Mouse (Mus musculus) macrophage (primary cell): ENCODE results near the gene Yipf3. TPM values are rescaled to one million over a fixed set of nuclear protein-coding genes. Genes with fewer than 3 reads are reported as not detected.

ENCODE experiments used
- H3K27ac ChIP-seq: fragments of 350-480 bp; formaldehyde crosslinking; 2 replicates; pipeline ENCODE4 v1.9.0; 2021
- H3K36me3 ChIP-seq: fragments of 350-480 bp; formaldehyde crosslinking; 2 replicates; pipeline ENCODE4 v1.9.0; 2021; ENCODE audit errors: inconsistent target
- H3K4me3 ChIP-seq: fragments of 350-480 bp; formaldehyde crosslinking; 2 replicates; pipeline ENCODE4 v1.9.0; 2021; ENCODE audit errors: inconsistent target
- H3K79me2 ChIP-seq: fragments of 350-480 bp; formaldehyde crosslinking; 2 replicates; pipeline ENCODE4 v1.9.0; 2021; ENCODE audit errors: inconsistent target
- WGBS: methylation state at CpG from one replicate; pipeline ENCODE4 v1.1.7; 2026; ENCODE audit warnings: inconsistent platforms; ENCODE audit not compliant: missing documents; 5-methylcytosine and 5-hydroxymethylcytosine counted together
- polyA plus RNA-seq: library from polyadenylated mRNA; stranded (reverse); fragments of 250-400 nt; gene quantifications from 3 replicates; pipeline ENCODE4 v1.2.4, GENCODE M21; 2018; ENCODE audit warnings: inconsistent platforms

Gene Yipf3
- polyA plus RNA-seq, 1 experiment from 2014 or later: 26.4 TPM

DNA sequence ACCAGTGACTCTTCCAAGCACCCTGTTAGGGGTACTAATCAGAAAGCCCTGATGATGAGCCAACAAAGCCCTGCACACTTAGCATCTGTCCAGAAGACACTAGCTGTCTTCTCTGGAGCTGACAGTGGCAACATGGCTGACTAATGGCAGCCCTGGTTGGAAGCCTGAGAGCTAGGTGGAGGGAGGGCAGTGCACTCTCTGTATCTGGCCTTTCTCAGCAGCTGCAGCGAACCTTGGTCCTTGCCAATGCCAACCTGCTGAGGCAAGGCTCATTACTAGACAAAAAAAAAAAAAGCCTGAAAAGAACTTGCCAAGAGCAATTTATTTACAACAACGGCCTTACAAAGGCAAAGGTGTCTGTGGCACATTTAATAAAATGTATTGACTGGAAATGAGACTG lies 4.3 kb upstream of the Yipf3 start:
- Histone ChIP-seq H3K27ac (no peak overlapping the region), H3K36me3 (peaks cover 66% of the 10 kb centered on the region), H3K4me3 (no peak overlapping the region), H3K79me2 (peaks cover 20% of the 10 kb centered on the region)
- 95% methylated on average over 2 of the region's 2 CpGs for WGBS

DNA sequence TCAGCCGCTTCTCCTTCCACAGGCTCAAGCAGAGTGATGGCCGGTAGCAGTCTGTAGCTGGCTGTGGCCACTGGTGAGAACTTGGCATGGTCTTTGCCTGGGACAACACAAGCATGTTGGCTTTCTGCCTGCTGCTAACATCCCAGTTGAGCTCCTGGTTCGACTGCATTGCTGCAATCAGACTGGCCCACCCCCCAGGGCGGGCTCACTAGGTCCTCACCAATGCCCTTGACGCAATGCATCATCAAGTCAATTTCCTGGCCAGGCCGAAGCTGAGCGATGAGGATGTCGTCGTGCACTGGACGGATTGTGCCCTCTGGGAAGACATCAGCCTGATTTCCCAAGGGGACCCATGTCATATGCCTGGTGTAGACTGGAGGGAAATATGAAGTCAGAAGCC lies 3.3 kb upstream of the Yipf3 start:
- no peak overlapping the region for H3K27ac ChIP-seq
- no peak overlapping the region for H3K4me3 ChIP-seq
- WGBS: 82% methylated on average over 8 of the region's 10 CpGs
- peaks cover 58% of the 10 kb centered on the region for H3K36me3 ChIP-seq
- peaks cover 30% of the 10 kb centered on the region for H3K79me2 ChIP-seq

DNA sequence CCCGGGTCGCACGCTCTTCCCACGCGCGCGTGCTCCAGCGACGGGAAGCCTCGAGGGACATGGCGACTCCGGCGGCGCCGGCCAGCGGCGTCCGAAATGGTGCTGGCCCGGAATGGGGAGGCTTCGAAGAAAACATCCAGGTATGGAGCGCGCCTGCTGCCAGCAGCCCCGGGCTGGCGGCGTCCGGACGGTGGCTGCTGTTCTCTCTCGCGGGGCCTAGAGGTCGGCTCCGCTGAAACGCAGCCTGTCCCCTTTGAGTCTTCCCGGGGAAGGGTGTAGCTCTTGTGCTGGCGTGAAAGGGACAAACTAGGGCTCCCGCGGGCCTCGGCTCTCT lies 276 bp downstream of the Yipf3 start:
- H3K36me3 ChIP-seq: peaks cover 56% of the 10 kb centered on the region

DNA sequence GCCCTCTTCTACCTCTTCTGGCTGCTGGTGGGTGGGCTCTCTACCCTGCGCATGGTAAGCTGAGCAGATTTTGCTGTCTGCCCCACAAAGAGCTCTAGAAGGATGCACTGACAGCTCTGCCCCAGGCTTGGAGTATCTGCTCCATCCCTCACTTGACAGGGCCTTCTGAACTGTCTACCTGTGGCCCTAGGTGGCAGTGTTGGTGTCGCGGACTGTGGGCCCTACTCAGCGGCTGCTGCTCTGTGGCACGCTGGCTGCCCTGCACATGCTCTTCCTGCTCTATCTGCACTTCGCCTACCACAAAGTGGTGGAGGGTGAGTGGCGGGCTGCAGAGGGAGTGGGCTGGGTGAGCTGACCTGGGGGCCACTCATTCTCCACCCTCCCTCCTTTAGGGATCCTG lies 3.3 kb downstream of the Yipf3 start:
- Histone ChIP-seq H3K27ac (no peak overlapping the region), H3K36me3 (peaks cover 26% of the 10 kb centered on the region; the same call in 1 of the 2 replicates), H3K79me2 (peaks cover 39% of the 10 kb centered on the region), H3K4me3 (no peak overlapping the region)
- WGBS: 96% methylated on average over 3 of the region's 7 CpGs

More for the DNA sequence above, 276 bp downstream of the Yipf3 start:
- Histone ChIP-seq H3K4me3 (peak overlapping the region; percentile 96), H3K79me2 (peaks cover 39% of the 10 kb centered on the region), H3K27ac (peak overlapping the region; percentile 46)
- WGBS: 2% methylated on average over 36 of the region's 37 CpGs

DNA sequence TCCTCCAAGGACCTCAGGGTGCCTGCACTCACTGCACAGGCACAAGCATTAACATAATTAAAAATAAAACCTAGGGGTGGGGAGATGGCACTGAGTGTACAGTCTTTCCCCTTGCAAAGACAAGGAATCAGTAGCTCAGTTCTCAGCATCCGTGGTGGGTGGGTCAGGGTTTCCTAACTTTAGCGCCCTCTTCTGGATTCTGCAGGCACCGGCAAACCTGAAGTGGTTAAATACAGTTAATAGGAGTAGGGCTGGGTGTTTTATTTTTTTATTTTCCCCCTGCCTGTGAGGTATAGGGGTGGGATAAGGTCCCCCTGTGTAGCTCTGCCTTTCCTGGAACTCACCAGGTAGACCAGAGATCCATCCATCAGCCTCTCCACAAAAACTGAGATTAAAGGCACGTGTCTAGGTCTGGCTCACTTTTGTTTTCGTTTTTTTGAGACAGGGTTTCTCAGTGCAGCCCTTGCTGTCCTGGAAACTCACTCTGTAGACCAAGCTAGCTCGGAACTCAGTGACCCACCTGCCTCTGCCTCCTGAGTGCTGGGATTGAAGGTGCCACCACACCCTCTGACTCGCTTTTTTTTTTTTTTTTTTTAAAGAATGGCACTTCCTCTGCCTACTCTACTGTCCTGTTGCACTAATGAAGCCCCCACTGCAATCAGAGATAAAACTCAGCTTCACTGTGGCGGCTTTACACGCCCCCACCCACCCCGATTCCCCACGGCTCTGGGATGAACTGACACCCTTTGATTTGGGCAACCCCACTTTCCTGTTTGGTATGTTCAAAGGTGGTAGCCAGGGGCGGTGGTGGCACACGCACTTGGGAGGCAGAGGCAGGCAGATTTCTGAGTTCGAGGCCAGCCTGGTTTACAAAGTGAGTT lies 4.9 kb downstream of the Yipf3 start:
- Histone ChIP-seq H3K27ac (no peak overlapping the region), H3K79me2 (peaks cover 25% of the 10 kb centered on the region), H3K4me3 (no peak overlapping the region), H3K36me3 (peaks cover 26% of the 10 kb centered on the region; the same call in 1 of the 2 replicates)
- 59% methylated on average over 14 of the region's 14 CpGs for WGBS

DNA sequence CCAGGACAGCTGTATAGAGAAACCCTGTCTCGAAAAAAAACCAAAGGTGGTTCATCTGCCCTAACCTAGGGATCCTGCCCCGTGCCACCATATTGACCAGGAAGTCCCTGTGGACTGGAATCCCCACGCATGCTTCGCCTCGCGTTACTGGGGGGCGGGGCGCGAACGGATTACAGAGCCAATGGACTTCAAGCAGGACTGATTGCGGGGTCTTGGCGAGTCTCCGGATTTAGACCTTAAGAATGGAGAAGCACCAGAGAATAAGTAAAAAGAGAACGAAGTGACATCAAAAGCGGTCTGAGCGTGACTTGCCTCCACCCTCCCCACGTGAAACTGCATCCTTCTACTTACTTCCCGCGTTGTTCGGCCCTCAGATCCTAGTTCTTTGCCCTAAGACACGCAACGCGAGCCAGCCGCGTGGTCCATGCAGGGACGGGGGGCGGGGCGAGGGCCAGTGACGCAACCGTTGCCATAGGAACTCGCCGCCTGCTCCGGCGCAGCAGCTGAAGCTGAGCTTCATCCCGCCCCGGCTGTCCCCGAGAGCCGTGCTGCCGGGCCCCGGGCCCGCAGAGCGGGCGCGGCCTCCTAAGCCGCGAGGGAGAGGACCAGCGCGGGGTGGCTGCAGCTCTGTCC lies 5.7 kb downstream of the Yipf3 start, which contains the start of gene Lrrc73:
Gene Lrrc73 (plus strand): TSS at position 80 of the 633 bp plus-strand sequence.
- Histone ChIP-seq H3K36me3 (peaks cover 31% of the 10 kb centered on the region; the same call in 1 of the 2 replicates), H3K4me3 (peak within 1 kb of the TSS; percentile 7; the same call in 1 of the 2 replicates), H3K79me2 (peaks cover 19% of the 10 kb centered on the region), H3K27ac (no peak within 1 kb of the TSS)
- 2% methylated on average over 42 of the region's 48 CpGs for WGBS

DNA sequence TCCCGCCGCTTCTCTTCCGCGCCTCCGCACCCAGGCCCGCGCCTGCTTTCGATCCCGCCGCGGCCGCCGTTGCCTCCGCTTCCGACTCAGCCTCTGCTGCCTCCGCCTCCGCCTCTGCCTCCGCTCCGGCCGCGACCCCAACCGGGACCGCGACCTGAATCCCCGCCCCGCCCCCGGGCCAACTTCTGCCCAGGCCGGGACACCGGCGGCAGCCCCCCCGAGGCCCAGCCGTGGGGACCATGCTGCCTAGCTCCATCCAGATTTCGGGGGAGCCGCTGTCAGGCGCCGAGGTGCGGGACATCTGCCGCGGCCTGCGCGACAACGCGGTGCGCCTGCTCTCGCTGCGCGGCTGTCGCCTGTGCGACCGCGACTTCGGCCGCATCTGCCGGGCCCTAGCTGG lies 6.2 kb downstream of the Yipf3 start:
- Histone ChIP-seq H3K27ac (no peak overlapping the region), H3K79me2 (peaks cover 14% of the 10 kb centered on the region), H3K36me3 (peaks cover 34% of the 10 kb centered on the region; the same call in 1 of the 2 replicates), H3K4me3 (no peak overlapping the region)
- 1% methylated on average over 29 of the region's 54 CpGs for WGBS

DNA sequence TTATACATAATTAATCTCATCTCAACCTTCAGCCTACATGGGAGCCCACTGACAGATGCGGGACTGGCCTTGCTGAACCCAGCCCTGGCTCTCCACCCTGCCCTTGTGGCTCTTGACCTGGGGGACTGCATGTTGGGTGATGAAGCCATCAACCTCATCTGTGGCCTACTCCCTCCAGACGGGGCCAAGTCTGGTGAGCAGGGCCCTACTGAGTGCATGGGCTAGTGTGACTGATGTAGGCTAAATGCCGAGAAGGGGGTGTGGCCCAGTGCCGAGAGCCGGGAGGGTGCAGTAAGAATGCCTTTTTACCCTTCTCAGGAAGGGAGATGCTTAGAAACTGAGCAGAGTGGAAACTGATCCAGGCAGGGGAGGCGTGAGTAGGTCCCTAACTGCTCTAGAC lies 7.3 kb downstream of the Yipf3 start:
- H3K4me3 ChIP-seq: no peak overlapping the region
- H3K27ac ChIP-seq: no peak overlapping the region
- WGBS: 54% methylated on average over 6 of the region's 6 CpGs
- peaks cover 4% of the 10 kb centered on the region; the same call in 1 of the 2 replicates for H3K79me2 ChIP-seq
- peaks cover 38% of the 10 kb centered on the region; the same call in 1 of the 2 replicates for H3K36me3 ChIP-seq

DNA sequence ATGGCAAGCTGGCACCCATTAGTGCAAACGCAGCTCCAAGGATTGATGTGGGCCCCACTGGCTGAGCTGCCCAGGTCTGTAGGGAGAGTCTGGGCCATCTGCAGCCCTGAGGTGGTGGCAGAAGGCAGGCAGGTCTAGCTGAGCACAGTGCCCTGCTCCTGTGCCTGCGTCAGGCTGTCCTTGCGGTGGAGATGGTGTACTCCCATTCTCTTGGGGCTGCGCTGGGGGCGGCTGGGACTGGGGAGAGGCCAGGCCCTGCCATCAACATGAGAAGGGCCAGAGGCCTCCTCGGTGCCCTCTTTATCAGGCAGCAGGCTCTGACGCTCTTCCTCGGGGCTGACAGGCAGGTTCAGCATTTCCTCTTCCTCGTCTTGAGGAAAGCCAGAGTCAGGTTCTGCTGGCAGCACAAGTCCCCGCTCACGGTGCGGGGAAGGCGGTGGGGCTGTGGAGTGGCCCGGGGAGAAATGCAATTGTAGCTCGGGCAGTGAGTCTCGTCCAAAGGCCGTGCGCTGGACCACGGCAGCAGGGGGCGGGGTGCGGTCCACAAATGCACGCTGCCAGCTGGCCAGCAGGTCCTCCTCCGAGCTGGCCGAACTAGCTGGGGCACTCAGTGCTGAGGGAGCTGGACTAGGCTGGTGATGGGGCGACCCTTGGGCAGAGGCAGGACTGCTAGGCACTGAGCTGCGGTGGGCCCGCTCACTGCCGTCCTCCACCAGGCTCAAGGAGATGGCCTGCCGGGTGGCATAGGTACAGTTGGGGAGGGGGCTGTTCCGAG lies 10.6 kb downstream of the Yipf3 start:
- no peak overlapping the region for H3K4me3 ChIP-seq
- peaks cover 51% of the 10 kb centered on the region for H3K36me3 ChIP-seq
- no peaks in the 10 kb centered on the region for H3K79me2 ChIP-seq
- no peak overlapping the region for H3K27ac ChIP-seq
- WGBS: 90% methylated on average over 29 of the region's 30 CpGs

DNA sequence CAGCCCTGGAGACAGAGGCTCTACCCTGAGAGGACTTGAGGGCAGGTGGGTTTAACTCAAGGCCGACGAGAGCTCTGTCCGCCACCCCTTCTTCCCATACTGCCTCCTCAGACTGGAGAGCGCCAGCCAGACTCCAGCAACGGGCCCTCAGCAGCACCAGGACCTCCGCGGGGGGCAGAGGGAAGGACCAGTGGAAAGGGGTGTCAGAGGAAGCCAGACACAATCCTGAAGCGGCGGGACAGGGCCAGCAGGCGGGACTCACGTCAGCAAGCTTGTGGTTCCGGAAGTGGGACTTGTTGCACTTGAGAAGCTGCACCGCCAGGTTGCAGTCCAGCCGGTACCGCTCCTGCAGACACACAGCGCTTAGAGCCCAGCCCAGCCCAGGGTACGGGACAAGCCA lies 11.8 kb downstream of the Yipf3 start:
- Histone ChIP-seq H3K36me3 (peaks cover 63% of the 10 kb centered on the region), H3K27ac (no peak overlapping the region), H3K79me2 (no peaks in the 10 kb centered on the region), H3K4me3 (no peak overlapping the region)
- WGBS: 91% methylated on average over 17 of the region's 17 CpGs

DNA sequence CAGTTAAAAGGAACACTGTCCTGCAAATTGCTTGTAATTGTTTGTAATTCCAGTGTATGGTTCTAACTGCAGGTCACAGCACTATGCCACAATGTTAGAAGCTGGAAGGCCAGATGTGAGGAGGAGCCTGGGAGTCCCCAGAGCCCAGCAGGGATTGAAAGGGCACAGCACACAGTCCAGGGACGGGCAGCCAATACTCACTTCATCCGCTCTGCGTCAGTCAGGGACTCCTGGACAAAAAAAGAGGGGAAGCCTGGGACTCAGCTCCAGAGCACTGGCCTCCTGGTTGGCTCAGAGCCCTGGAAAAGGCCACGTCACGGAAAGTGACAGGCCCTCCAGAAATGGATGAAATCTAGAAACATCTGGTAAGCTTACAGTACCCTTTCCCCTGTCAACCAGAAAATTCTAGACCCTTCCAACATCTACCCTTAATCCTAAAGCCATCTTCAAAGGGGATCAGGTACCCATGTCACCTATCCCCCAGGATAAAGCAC lies 14.4 kb downstream of the Yipf3 start:
- Histone ChIP-seq H3K79me2 (no peaks in the 10 kb centered on the region), H3K27ac (no peak overlapping the region), H3K4me3 (no peak overlapping the region), H3K36me3 (peaks cover 76% of the 10 kb centered on the region)
- WGBS: 94% methylated on average over 5 of the region's 5 CpGs

DNA sequence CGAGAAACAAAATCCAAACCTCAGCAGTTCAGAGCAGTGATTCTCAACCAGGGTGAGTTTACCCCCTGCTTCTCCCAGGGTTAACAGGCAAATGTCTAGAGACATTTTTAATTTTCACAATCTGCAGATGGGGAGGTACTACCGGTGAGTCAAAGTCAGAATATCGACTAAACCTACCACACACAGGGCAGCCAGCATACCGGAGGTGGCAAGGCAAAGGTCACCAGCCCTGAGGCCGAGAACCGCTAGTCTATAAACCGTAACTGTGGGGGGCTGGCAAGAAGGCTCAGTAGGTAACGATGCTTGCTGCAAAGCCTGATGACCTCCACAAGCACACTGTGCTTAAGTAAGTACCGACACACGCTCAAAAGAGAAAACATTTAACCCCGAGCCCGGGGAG lies 17.6 kb downstream of the Yipf3 start:
- Histone ChIP-seq H3K4me3 (no peak overlapping the region), H3K27ac (no peak overlapping the region), H3K36me3 (peaks cover 59% of the 10 kb centered on the region), H3K79me2 (no peaks in the 10 kb centered on the region)
- 96% methylated on average over 12 of the region's 12 CpGs for WGBS

DNA sequence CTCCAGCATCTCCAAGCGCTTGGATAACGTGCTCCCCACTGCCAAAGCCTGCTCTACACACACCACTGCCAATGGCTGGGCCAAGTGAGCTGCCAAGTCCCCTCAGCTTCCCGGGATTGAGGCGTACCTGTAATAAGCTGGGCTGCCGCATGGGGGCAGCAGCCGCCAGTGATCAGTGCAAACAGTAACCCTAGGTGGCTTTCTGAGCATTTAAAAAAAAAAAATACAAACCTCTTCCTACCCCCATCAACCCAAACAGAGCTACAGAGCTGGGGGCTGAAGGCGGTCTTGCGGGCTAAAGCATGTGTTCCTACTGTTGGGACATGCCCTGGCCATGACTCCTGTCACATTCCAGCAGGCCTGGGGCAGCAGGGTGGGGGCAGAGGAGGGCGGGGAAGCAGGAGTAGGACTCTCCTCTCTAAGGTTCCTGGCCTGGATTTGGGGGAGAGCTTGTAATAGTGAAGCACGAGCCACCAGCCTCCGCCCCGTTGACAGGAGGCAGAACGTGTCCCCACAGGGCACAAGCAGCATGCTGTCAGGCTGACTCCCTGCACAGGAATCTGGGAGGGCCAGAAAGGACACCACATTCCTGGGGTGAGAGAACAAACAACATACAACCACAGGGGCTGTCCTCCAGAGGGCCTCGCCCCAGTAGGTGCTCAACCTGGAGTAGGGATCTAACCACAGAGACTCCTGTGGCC lies 18.2 kb downstream of the Yipf3 start:
- Histone ChIP-seq H3K4me3 (no peak overlapping the region), H3K36me3 (peaks cover 59% of the 10 kb centered on the region), H3K79me2 (no peaks in the 10 kb centered on the region), H3K27ac (no peak overlapping the region)
- WGBS: 52% methylated on average over 14 of the region's 14 CpGs

DNA sequence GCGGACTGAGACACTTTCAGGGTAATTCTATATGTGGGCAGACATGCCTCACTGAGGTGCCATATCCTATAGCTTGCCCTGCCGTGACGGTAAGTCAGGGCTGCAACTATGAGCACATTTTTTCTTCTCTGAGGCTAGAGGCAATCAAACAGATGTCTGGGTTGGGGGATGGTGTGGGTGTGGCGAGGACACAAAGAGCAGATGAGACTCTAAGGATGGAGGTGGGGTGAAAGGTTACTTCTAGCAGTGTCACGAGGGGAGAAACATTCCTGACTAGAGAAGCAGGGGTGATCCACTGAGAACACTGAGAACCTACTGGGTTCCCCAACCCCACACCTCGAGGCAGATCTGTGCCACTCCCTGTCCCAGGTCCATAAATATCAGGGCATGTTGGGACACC lies 19.1 kb downstream of the Yipf3 start:
- whole genome bisulfite sequencing: 93% methylated on average over 6 of the region's 6 CpGs
- H3K36me3 ChIP-seq: peaks cover 57% of the 10 kb centered on the region
- no peak overlapping the region for H3K4me3 ChIP-seq
- H3K79me2 ChIP-seq: no peaks in the 10 kb centered on the region
- no peak overlapping the region for H3K27ac ChIP-seq
